Mouse (Mus musculus): ENCODE measurements around the gene 4930412O13Rik. TPM values are rescaled to one million over a fixed set of nuclear protein-coding genes. Genes with fewer than 3 reads are reported as not detected.

4930412O13Rik gene
- polyA plus RNA-seq, 1 experiment from 2014 or later, result not detected

GRCm38 (mm10) chr2:9918691-9919471, 37.8 kb downstream of the 4930412O13Rik start:
- H3K9me3 ChIP-seq, result no peaks in the 10 kb centered on the region
- no peak overlapping the region for H3K4me3 ChIP-seq
- no peaks in the 10 kb centered on the region for H3K4me1 ChIP-seq
- H3K27me3 ChIP-seq, result no peaks in the 10 kb centered on the region
- WGBS, result 64% methylated on average over 17 of the region's 17 CpGs
- no peak overlapping the region for H3K4me2 ChIP-seq
- H3K9ac ChIP-seq, result no peak overlapping the region
- H3K36me3 ChIP-seq, result peaks cover 4% of the 10 kb centered on the region; the same call in 1 of the 2 replicates
- H3K27ac ChIP-seq, result no peak overlapping the region; the same call in 1 of the 2 replicates
- peak; percentile 73; the same call in 1 of the 2 replicates for ATAC-seq (ENCODE audit: borderline replicate concordance, extremely low read depth, low FRiP score, low TSS enrichment)

GRCm38 (mm10) chr2:9926194-9926904, 45.3 kb downstream of the 4930412O13Rik start:
- WGBS, result 47% methylated on average over 7 of the region's 7 CpGs
- Histone ChIP-seq H3K4me1 (0 out of 2 replicates have a peak, but pooled peaks cover 4% of the 10 kb centered on the region), H3K27ac (no peak overlapping the region)

GRCm38 (mm10) chr2:9926905-9927283, 45.8 kb downstream of the 4930412O13Rik start:
- Histone ChIP-seq H3K4me2 (no peak overlapping the region), H3K4me1 (0 out of 2 replicates have a peak, but pooled peaks cover 4% of the 10 kb centered on the region), H3K36me3 (no peaks in the 10 kb centered on the region), H3K27ac (no peak overlapping the region), H3K27me3 (no peaks in the 10 kb centered on the region), H3K9ac (no peak overlapping the region), H3K9me3 (no peaks in the 10 kb centered on the region), H3K4me3 (no peak overlapping the region)
- ATAC-seq (ENCODE audit: borderline replicate concordance, extremely low read depth, low FRiP score, low TSS enrichment), result no peak
- WGBS, result 68% methylated on average over 4 of the region's 4 CpGs

More at GRCm38 (mm10) chr2:9926194-9926904, 45.3 kb downstream of the 4930412O13Rik start:
- Histone ChIP-seq H3K4me3 (no peak overlapping the region), H3K27me3 (no peaks in the 10 kb centered on the region), H3K9ac (no peak overlapping the region), H3K36me3 (no peaks in the 10 kb centered on the region), H3K9me3 (no peaks in the 10 kb centered on the region), H3K4me2 (no peak overlapping the region)
- ATAC-seq (ENCODE audit: borderline replicate concordance, extremely low read depth, low FRiP score, low TSS enrichment), result no peak

Other genes with a start within 250 kb of the 4930412O13Rik start
- gene 9230102O04Rik, start 8.3 kb downstream of the 4930412O13Rik start, polyA plus RNA-seq (2015; fragmentation: Nextera tagmentation; extraction: Ambion mirVana), result not detected in 2 replicates
- gene Gata3, start 8.8 kb downstream of the 4930412O13Rik start, polyA plus RNA-seq (2015; fragmentation: Nextera tagmentation; extraction: Ambion mirVana), result 3.2 and 5.7 TPM in 2 replicates
- gene Taf3, start 167.3 kb downstream of the 4930412O13Rik start, polyA plus RNA-seq (2015; fragmentation: Nextera tagmentation; extraction: Ambion mirVana), result 12.6 and 12.9 TPM in 2 replicates
- gene Atp5c1, start 199.3 kb downstream of the 4930412O13Rik start, polyA plus RNA-seq (2015; fragmentation: Nextera tagmentation; extraction: Ambion mirVana), result 553 and 555 TPM in 2 replicates
- 29.6 and 29.9 TPM in 2 replicates for gene Kin, start 199.3 kb downstream of the 4930412O13Rik start, polyA plus RNA-seq (2015; fragmentation: Nextera tagmentation; extraction: Ambion mirVana)

Data from lung, embryonic 15.5 days (tissue).